Mouse (Mus musculus): ENCODE results near the gene Gpc1. TPM values are rescaled to one million over a fixed set of nuclear protein-coding genes. Genes with fewer than 3 reads are reported as not detected.
A peak's percentile ranks its signal among the peaks of the same experiment; 100 is the strongest.

Gpc1 gene
- total RNA-seq, 4 experiments from 2014 or later, result 213 to 262 (median 240) TPM

DNA sequence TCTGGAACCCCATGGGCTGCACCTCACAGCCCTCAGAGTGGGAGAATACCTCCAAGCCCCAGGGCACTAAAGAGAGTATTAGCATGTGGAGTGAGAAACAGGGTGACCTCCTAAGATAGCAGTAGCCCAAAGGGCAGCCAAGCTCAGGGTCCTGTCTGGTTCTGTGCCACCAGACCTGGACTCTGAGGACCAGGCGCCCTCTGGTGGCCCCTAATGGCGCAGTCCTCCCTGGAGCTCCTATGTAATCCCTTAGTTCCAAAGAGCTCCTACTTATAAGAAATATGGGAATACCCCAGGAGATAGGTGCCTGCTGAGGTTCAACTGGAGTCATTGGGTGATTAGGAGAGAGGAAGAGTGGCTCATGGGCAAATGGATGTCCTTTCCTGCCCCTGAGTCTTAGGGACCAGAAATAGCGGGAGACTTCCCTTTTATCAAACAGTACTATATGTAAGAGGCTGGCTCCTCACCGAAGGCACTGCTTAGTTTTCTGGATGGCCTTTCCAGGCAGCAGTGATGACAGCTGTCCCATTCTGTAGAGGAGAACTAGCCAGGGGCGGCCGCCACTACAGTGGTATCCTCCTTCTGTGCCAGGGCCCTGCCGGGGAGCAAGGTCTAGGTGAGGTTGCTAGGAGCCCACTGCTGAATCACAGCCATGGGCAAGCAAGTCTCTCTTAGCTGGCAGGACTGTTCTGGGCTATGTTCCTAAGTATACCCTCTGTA lies 2.7 kb downstream of the Gpc1 start:
- peak; percentile 81 to 86 for DNase-seq (ENCODE audit: low spot score in 2 of 2)

DNA sequence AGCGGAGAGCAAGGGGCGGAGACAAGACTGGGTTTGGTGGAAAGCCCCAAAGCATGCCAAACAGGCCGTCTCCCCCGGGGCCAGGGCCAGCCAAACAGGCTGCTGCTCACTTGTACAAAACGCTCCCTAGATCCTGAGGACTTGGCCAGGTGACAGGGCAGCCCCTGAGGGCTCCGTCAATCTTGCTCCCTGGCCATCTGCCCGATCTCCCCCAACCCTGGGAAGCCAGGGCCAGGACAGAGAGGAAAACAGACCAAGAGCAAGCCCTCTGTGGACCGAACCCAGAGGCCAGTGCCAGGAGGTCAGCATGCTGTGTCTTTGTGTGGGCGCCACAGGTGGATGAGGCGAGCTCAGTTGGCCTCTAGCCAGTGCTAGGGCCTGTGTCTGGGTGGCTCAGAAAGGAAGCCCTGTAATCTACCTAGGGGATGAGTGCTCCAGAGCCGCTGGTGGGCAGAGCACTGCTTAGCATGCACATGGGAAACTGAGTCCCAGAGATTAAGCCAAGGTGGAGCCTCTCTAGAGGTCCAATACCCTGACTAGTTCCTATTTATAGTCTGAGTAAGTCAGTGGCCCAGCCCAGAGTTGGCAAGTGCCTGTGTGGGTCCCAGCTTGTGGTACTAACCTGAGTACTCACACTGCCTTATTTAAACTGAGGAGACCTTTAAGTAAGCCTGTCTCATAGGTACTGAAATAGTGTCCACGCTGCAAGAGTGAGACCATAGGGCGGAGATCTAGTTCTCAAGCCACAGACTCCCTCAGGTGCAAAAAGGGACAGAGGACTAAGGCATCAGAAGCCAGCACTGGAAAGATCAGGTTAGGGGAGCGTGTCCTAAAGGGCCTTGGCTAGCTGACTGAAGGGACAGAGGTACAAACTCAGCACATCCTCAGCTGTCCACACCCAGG lies 6.7 kb downstream of the Gpc1 start:
- peak; percentile 47 to 73 for DNase-seq (ENCODE audit: low spot score in 2 of 2)

DNA sequence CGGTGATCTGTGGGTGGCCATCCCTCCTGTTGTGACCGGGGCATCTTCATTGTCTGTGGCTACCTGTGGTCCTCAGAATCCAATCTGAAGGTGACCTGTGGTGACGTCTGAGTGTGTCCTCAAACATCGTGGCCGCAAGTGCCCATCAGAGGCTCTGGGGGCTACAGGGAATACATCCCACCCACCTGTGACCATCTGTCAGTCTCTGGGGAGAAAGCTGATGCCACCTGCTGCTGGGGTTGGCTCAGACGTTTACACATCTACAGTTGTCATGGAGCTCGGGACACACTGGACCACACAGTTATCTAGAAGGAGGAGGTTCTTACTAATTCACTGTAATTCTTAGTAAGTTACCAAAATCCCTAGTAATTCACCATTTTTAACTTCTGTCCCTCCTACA lies 7.8 kb downstream of the Gpc1 start:
- no peak for DNase-seq (ENCODE audit: low spot score in 2 of 2)

DNA sequence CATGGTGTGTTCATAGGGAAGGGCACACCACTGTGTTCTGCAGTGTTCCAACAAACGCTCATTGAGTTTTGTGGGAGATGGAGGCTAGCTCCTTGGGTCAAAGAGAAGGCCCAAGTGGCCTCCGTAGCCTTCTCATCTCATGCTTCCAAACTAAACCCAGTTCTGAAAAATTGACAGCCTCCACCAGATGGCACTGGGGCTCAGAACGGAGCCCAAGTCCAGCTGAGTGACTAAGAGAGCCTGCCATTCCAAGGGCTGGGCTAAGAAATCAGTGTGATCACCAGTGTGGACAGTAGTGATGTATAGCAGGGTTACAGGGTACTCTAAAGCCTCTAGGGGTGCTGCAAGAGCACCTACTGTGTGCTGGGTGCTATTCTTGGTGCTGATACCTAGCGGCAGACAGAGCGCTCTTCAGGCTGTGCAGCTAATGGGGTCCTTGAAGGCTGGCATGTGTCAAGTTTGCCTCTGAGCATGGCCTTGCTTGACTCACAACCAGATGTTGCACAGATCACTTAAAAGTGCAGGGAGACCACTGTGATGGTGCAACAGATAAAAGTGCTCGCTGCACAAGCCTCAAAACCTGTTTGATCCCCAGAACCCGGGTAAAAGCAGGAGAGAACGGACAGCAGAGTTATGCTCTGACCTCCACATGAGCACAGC lies 8.9 kb downstream of the Gpc1 start:
- no peak for DNase-seq (ENCODE audit: low spot score in 2 of 2)

DNA sequence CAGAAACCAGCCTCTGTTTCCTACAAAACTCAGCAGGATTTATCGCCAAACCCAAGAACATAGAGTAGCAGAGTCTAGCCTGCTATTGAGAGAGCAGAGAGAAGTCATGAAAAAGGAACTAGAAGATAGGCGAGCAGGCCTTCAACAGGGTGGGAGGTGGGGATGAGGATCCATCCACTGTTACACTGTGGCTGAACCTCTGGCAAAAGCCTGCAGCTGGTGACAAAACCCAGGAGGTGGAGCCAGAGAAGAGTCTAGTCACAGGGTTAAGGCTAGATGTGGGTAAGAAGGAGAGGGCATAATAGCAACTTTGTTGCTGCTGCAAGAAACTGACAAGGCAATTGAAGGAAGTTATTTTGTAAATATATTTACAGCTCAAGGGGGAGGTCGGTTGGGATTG lies 10.0 kb downstream of the Gpc1 start:
- DNase-seq (ENCODE audit: low spot score in 2 of 2), result no peak

DNA sequence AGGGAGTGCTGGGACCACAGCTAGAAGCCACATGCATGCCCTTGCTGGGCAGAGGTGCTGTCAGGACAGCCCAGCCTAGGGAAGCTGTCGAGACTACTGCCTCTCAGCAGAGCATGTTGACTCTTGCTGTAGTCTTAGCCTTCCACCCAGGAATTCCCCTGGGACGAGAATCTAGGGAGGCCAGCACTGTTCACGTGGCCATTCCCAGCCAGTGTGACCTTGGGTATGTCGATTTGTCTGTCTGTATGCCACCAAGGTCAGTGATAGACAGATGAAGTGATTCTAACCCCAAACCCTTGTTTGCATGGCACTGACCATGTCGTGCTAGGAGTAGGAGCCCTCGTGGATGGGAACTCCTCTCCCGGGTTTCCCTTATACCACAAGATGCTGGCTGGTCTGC lies 14.4 kb downstream of the Gpc1 start:
- DNase-seq (ENCODE audit: low spot score in 2 of 2), result no peak

DNA sequence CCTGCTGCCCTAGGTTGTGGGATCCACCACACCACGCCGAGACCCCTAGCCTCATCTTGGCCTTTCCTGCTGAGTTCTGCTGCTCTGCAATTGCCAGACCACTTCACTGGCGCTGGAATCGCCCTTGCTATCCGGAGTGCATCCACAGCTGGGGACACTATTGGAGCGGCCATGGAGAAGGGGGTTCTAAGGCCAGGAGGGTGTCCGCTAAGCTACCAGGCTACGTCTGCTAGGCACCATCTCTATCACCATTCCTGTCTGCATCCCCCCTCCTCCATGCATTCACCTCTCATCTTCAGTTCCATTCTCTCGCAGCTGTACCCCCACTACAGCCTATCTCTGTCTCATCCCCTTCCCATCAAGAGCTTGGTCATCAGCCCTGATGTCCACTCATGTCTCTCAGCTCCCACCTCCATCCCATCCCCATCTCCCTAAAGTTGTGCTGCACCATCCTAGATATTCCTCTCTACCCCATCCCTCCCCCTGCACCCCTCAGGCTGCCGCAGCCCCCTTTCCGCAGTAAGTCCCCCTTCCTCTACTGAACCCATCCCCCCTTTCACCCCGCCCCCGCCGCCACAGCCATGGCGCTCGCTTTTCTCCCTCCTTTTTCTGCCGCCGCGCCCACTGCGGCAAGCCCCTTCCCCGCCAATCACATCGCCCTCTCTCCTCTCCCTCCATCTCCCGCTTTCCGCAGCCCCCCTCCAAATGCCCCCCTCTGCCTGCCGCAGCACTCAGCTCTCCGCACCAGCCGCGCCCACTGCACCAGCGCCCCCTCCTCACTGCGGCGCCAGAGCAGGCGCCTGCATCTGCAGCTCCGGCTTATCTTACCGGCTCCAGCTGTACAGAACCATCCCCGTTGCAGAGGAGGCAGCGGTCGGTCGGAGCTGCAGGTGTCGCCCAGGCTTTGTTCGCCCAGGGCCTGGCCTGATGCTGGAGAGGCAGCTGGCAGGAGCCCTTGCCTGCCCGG lies 16.7 kb downstream of the Gpc1 start:
- DNase-seq (ENCODE audit: low spot score in 2 of 2), result no peak

DNA sequence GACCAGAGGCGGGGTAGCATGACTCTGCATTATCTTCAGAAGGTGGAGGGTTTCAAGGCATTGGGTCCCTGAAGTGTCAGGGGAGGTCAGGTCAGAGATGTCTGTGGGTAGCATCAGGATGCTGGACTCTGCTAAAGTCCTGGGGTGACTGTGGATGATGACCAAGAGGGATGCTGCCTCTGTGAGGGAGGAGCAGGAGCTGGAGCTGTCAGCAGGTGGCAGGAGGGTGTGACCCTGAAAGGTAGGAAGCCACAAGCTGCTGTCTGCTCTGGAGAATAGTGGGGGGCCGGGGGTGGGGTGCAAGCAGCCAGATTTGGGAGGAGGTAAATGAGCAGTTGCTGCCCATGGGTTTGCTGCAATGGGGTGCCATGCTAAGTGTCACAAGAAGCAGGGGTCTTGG lies 18.0 kb downstream of the Gpc1 start:
- no peak for DNase-seq (ENCODE audit: low spot score in 2 of 2)

DNA sequence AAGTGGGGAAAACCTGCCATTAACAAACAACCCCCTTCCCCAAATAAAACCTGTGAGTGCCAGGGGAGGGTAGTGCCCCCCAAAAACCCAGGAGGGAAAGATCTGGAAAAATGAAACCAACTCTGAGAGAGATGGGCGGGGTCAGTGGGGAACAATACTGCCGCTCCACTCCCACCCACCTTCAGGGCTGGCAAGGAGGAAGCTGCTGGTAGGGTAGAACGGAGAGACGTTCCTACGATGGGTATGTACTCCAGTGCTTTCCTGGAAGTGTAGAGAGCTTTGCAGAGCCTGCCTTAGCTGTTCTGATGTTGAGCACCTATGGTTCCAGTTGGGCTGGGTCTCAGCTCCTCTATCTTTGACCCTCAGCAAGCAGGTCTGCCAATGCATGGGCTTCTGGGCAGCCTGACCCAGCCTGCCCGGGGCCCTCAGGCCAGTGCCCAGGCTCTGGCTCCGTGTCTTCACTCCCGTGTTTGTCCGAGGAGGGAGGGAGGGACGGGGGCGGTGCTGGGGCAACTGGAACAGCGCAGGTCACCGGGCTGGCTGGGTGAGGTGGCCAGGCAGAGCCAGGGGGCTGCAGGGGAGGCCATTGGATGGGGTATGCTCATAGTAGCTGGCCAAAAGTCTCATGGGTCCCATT lies 18.6 kb downstream of the Gpc1 start:
- no peak for DNase-seq (ENCODE audit: low spot score in 2 of 2)

DNA sequence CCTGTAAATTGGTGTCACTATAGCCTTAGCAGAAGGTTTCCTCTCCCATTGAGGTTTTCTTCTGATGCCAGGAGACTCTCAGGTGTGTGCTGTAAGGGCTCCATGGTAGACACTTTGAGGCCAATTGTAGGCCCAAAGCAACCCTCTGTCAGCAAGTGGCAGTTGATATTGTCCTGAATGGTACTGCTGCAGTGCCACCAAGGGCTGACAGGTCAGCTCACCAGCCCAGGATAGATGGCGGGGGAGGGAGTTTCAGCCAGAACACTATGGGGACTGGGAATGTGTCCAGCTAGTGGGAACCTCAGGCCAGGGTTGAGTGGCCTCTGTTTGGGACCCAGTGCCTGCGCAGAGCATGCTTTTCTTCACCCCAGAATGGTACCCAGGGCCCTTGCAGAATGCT lies 21.0 kb downstream of the Gpc1 start:
- no peak for DNase-seq (ENCODE audit: low spot score in 2 of 2)

DNA sequence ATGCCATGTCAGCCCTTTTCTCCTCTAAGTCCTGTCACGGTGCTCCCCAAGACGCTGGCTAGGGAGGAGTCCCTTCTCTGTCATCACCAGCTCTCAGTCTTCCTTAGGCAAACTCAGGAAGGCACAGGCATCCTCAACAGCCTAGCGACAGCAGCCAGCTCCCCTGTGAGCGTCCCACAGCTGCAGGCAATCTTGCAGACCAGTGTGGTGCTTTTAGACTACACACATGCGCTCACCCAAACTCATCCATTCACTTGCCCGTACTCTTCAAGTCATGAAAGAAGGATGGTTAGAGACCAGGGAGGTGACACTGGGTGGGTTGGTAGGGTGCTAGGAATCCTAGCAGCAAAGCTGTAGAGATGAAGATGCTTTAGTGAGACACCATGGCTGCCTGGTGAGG lies 30.1 kb downstream of the Gpc1 start:
- no peak for DNase-seq (ENCODE audit: low spot score in 2 of 2)

DNA sequence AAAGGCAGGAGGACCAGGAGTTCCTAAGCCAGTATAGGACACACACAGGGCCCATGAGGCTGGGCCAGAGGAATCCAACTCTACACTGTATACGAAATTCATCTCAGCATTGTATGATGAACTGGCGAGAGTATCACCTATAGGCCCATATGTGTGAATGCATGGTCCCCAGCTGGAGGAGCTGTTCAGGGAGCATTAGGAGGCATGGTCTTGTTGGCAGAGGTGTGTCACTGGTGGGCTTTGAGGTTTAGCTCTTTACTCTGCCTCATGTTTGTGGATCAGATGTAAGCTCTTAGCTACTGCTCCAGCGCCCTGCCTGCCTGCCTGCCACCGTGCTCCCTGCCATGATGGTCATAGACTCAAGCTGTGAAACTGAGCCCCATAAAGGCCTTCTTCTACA lies 31.8 kb downstream of the Gpc1 start:
- no peak for DNase-seq (ENCODE audit: low spot score in 2 of 2)

DNA sequence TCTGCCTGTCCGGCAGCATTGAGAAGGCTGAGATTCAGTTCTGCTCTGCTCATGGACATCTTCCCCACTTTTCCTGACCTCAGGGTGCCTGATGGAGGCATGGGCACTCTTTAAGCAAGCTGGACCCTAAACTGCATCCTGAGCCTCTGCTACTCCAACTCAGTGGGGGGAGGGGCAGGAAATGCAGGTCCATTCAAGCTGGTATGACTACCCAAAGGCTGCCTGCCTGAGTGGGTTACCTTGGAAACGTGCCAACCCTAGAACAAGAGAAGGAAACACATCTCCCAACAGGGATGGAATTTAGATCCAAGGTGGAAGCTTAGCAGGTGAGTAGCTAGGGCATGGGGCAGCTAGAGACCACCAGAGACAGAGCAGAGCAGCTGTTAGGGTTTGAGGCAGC lies 34.7 kb downstream of the Gpc1 start:
- no peak for DNase-seq (ENCODE audit: low spot score in 2 of 2)

DNA sequence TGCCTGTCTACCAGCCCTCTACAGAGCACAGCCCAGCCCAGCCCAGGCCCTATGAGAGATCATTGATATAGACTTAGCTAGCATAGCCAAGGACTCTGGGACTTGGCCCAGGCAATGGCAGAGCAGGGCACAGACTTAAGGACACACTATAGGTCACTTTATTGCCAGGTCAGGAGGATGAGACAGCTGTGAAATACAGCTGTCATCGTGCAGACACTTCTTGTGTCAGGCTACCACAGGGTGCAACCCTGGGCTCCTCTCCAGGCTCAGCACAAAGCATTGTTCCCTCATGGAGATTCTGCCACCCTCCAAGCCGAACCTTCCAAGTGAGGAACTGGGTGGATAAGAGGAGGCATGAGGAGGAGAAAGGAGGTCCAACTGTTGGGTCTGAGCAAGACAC lies 38.5 kb downstream of the Gpc1 start:
- no peak for DNase-seq (ENCODE audit: low spot score in 2 of 2)

DNA sequence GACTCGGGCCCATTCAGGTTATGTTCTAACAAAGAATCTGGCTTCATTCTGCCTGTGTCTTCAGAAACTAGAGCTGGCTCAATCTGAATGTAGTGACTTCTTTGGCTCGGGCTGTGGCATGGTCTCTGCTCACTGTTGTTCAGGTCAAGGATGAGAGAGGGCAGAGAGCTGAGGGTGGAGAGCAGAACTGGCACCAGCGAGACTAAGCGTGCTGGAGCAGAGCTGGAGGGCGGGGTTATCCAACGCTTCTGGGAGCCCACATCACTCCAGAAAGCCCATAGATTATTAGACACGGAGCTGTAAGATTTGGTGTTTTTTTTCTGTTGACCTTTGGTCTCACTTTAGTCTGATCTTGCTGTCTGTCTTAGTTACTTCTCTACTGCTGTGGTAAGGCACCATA lies 41.2 kb downstream of the Gpc1 start:
- no peak for DNase-seq (ENCODE audit: low spot score in 2 of 2)

DNA sequence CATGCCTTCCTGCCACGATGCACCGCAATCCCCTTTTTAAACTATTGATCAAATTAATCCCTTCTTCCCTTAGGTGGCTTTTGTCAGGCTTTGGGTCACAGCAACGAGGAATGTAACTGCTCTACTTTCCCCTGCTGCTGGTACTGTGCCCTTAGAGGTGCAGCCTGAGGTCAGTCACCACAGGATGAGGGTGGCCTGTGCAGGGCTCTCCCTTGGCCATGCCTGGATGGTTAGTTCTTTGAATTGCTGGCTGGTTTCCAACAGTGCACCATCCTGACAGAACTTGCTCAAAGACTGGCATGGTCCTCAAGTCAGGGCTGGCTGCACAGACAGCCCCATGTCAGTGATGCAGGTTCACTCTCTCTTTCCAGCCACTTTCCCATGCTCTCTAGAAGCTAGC lies 42.6 kb downstream of the Gpc1 start:
- DNase-seq (ENCODE audit: low spot score in 2 of 2), result no peak

DNA sequence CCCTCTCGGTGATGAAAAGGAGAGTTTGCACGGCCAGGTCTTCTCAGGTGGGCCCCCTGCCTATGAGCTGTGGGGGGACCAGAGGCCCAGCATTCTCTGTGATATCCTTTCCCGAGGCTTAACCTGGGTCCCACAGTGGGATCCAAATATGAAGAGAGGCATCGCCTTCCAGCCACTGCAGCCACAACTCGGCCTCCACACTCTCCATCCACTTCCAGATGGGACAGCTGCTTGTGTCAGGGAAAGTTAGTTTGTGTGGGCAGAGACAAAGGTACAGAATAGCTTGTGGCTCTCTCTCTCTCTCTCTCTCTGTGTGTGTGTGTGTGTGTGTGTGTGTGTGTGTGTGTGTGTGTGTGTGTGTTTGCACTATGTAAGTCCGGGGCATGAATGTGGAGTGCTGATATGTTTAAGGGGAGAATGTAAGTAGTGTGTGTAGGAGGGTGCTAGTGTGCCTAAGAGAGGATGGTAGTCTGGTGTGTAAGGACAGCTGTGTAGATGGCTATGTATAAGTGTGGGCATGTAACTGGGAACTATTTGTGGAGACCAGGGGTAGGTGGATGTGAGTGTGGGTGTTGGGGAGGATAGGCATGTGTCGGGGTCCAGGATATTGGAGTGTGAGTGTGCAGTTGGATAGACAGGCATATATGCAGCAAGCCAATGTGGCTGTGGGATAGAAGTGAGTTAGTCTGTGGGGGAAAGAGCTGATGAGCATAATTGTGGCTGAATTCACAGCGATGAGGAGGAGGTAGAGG lies 44.1 kb downstream of the Gpc1 start:
- DNase-seq (ENCODE audit: low spot score in 2 of 2), result no peak

DNA sequence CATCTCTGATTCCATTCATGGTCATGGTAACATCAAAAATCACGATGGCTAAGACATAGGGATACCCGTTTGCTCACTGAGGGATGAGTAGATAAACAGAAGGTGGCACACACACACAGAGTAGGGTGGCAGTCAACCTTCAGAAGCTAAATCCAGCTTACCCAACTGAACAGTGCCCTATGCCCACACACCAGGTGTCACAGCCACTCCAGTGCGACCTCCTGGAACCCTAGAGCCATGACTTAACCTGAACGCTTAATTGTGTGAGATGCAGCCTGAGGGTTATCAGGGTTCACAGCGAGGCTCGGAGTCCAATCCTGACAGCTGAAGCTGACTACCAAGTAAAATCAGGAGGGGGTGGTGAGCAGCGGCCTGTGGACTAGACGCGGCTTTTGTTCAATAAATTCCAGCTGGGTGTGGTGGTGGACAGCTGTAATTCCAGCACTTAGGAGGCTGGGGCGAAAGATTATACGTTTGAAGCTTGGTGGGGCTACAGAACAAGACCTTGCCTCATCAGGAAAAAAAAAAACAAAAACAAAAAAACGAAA lies 46.1 kb downstream of the Gpc1 start:
- DNase-seq (ENCODE audit: low spot score in 2 of 2), result no peak

DNA sequence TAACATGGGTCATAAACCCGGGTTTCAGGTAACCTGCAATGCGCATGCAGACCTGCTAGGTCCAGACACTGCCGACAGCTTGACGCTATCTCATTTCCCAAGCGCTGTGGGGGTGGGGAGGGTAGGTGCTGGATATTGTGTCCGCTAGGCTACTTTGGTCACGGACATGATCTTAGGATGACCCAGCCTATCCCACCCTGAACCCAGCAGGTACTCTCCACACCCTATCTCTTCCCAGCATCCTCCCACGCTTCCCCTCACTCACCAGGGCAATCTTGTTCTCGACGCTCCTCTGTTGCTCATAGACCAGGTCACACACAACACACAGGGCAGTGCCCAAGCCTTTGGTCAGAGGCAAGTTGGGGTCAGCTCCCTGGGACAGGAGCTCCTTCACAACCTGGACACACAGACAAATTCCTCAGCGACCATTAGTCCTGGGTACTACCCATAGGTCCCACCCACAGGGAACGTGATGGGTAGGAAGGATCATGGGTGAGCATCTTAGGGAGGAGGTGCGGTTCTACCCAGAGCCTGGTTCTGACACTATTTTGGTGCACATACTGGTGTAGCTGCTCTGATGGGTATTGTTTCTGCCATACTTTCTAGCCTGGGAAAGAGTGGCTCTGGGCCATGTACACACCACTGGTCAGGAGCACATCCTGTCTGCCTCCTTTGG lies 46.8 kb downstream of the Gpc1 start:
- no peak for DNase-seq (ENCODE audit: low spot score in 2 of 2)
